Mouse (Mus musculus) G1E (cell line): Measurements from ENCODE around the gene Traip. TPM values are rescaled to one million over a fixed set of nuclear protein-coding genes. Genes with fewer than 3 reads are reported as not detected.

Experiments
- ATAC-seq: 2 replicates; pipeline ENCODE4 v1.8.0; 2016; ENCODE audit warnings: mild to moderate bottlenecking; ENCODE audit not compliant: insufficient number of reproducible peaks, poor library complexity, low FRiP score, severe bottlenecking; ENCODE audit errors: extremely low read depth
- DNase-seq: peaks from one replicate; pipeline ENCODE4 v3.0.0; 2012; ENCODE audit warnings: low spot score
- H3K27me3 ChIP-seq: 2 replicates; pipeline ENCODE4 v1.6.1; 2012; ENCODE audit warnings: mild to moderate bottlenecking, low read length, inconsistent platforms; ENCODE audit not compliant: insufficient read depth
- H3K36me3 ChIP-seq: replicated peaks from 2 replicates; pipeline ENCODE3; 2012; ENCODE audit warnings: mild to moderate bottlenecking, inconsistent platforms
- H3K4me1 ChIP-seq: 2 replicates; pipeline ENCODE4 v1.6.1; 2012; ENCODE audit warnings: low read depth, low read length, inconsistent platforms, mixed read lengths; ENCODE audit not compliant: insufficient read depth
- H3K4me3 ChIP-seq: 2 replicates; pipeline ENCODE4 v1.5.1; 2012; ENCODE audit warnings: low read depth, mild to moderate bottlenecking, inconsistent platforms, low read length, moderate library complexity, mixed read lengths
- H3K9me3 ChIP-seq: replicated peaks from 2 replicates; pipeline ENCODE4 v1.6.1; 2012; ENCODE audit warnings: inconsistent platforms
- CTCF ChIP-seq: IDR thresholded peaks from 2 replicates; pipeline ENCODE4 v1.5.1; 2012; ENCODE audit warnings: low read depth, low read length, inconsistent platforms, mixed read lengths
- GATA1 ChIP-seq: IDR thresholded peaks from 2 replicates; pipeline ENCODE4 v1.6.1; 2012; ENCODE audit warnings: borderline replicate concordance, low read length, inconsistent platforms, mixed read lengths
- GATA2 ChIP-seq: IDR thresholded peaks from 2 replicates; pipeline ENCODE4 v1.6.1; 2012; ENCODE audit warnings: low read depth, low read length, inconsistent platforms, borderline replicate concordance
- POLR2AphosphoS5 ChIP-seq: IDR thresholded peaks from 2 replicates; pipeline ENCODE4 v1.6.1; 2012; ENCODE audit warnings: low read depth, low read length, inconsistent platforms; ENCODE audit not compliant: insufficient replicate concordance
- TAL1 ChIP-seq: conservative IDR thresholded peaks from 2 replicates; pipeline ENCODE4 v1.6.1; 2012; ENCODE audit warnings: low read depth, low read length, inconsistent platforms, mixed read lengths
- polyA plus RNA-seq: library from polyadenylated mRNA; stranded (reverse); fragments of >175 nt; gene quantifications from 2 replicates; pipeline ENCODE4 v1.2.3, GENCODE M21; 2012
- total RNA-seq, 2 experiments: library from RNA; stranded (forward) in 1 of 2; stranded (reverse) in 1 of 2; fragments of 200-1000 nt in 1 of 2; fragments of >200 nt in 1 of 2; fragmentation: Nextera tagmentation in 1 of 2; gene quantifications; 2 replicates each; pipeline ENCODE4 v1.2.3; 2014 to 2017

The Traip gene
- total and polyA plus RNA-seq, 3 experiments = 10.7 to 28.7 (median 25.6) TPM

DNA sequence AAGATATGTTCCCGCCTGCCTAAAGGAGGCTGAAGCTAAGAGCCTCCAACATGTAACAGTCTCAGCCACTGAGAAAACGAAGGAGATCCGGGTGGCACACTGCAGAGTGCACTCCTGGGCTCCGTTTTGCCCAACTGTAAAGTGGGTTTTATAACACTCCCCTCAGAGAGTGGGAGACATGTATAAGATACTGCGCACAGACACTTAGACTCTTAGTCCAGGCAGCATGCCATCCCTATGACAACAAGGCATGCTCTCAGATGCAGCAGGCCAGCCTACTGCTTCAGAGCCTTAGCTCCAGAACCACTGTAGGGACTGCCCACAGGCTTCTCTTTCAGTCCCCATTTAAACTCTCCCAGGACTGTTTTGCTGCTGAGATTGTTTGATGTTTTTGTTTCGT lies 31.1 kb upstream of the Traip start:
- Histone ChIP-seq H3K4me1 (no peaks in the 10 kb centered on the region; the same call in 1 of the 2 replicates), H3K4me3 (no peak overlapping the region), H3K9me3 (no peaks in the 10 kb centered on the region), H3K27me3 (peaks cover 85% of the 10 kb centered on the region), H3K36me3 (no peaks in the 10 kb centered on the region)
- TF ChIP-seq GATA2 = no peak
- no peak for TF ChIP-seq POLR2AphosphoS5
- no peak for TF ChIP-seq TAL1
- no peak for TF ChIP-seq CTCF
- TF ChIP-seq GATA1 = no peak
- ATAC-seq (no peak), DNase-seq (no peak)

DNA sequence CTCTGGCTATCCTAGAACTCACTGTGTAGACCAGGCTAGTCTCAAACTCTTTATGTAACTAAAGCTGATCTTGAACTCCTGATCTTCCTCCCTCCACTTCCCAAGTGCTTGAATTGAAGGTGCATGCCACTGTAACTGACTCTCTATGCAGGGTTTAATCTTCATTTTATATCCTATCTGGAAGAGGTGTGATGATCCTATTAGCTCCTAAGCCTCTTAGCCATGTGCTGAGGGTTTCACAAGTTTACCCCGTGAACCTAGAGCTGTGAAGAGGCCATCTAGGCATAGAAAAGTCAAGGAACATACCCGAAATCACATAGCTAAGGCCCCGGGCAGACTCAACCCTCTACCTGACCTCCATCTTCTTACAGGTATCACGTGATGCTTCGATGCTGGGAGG lies 30.5 kb upstream of the Traip start:
- TF ChIP-seq GATA2 (no peak), POLR2AphosphoS5 (no peak), CTCF (no peak), GATA1 (no peak), TAL1 (no peak)
- no peaks in the 10 kb centered on the region; the same call in 1 of the 2 replicates for H3K4me1 ChIP-seq
- DNase-seq = no peak
- H3K36me3 ChIP-seq = no peaks in the 10 kb centered on the region
- H3K27me3 ChIP-seq = peaks cover 85% of the 10 kb centered on the region
- no peak for ATAC-seq
- H3K4me3 ChIP-seq = no peak overlapping the region
- H3K9me3 ChIP-seq = no peaks in the 10 kb centered on the region

DNA sequence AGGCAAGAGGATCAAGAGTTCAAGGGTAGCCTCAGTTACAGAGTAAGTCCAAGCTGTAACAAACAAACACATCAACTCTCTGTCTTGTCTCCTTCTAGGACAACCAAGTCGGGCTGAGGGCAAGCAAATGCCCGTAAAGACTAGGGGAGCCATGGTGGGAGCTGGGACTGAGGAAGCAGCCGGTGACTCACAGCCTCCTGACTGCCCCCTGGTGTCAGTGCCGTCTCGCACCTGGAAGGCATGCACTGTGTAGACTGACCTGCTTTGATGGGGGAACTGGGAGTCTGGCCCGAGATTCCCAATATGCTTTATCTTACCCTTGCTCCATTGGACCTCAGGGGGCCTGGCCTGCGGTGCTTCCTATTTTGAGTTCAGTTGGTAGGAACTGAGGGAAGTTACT lies 26.9 kb upstream of the Traip start:
- DNase-seq (peak; percentile 42), ATAC-seq (no peak)

DNA sequence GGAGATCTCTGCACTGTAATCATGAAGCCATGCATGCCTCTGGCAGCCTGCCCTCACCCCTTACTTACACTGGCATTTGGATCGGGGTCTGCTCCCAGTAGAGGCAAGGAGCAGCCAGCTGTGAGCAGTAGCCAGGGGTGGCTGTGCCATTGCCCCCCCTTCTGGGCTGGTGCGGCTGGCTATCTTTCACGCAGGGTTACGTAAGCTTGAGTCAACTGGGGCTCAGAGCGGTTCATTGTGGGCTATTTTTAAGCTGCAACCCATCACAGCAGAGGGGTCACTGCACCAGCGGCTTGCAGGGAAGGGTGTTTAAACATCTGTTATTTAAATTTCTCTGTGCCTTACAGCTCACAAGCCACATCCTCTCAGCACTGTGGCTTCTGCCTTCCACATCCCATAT lies 26.0 kb upstream of the Traip start:
- ATAC-seq (no peak), DNase-seq (no peak)
- Histone ChIP-seq H3K4me1 (no peaks in the 10 kb centered on the region; the same call in 1 of the 2 replicates), H3K27me3 (peaks cover 72% of the 10 kb centered on the region), H3K9me3 (no peaks in the 10 kb centered on the region), H3K4me3 (no peak overlapping the region), H3K36me3 (no peaks in the 10 kb centered on the region)
- no peak for TF ChIP-seq POLR2AphosphoS5
- TF ChIP-seq CTCF = no peak
- no peak for TF ChIP-seq TAL1
- TF ChIP-seq GATA2 = no peak

More for the DNA sequence above, 26.9 kb upstream of the Traip start:
- Histone ChIP-seq H3K4me1 (no peaks in the 10 kb centered on the region; the same call in 1 of the 2 replicates), H3K36me3 (no peaks in the 10 kb centered on the region), H3K9me3 (no peaks in the 10 kb centered on the region), H3K4me3 (no peak overlapping the region), H3K27me3 (peaks cover 72% of the 10 kb centered on the region)
- TF ChIP-seq POLR2AphosphoS5 (no peak), CTCF (peak; percentile 36; the same call in 1 of the 2 replicates)

DNA sequence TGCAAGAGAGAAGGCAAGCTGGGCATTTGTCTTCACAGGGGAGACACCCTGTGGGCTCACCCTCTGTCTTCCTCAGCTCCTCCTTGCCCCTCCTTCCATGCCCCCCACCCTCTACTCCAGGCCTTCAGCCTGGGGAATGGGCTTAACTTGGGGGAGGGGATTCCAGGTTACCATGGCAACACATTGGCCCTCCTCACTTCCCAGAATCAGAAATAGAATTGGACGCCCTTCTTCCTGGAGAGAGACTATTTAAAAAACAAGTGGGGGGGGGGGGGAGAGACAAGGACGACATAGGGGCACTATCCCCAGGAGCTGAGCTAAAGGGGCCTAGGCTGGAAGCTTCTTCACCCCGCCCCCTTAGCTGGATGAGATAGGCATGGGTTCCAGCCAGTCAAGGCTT lies 24.7 kb upstream of the Traip start:
- Histone ChIP-seq H3K27me3 (peaks cover 74% of the 10 kb centered on the region), H3K4me1 (no peaks in the 10 kb centered on the region; the same call in 1 of the 2 replicates), H3K9me3 (no peaks in the 10 kb centered on the region), H3K36me3 (no peaks in the 10 kb centered on the region), H3K4me3 (no peak overlapping the region)
- no peak for TF ChIP-seq GATA2
- no peak for TF ChIP-seq POLR2AphosphoS5
- TF ChIP-seq TAL1 = no peak
- TF ChIP-seq GATA1 = no peak
- no peak for TF ChIP-seq CTCF
- ATAC-seq = no peak
- DNase-seq = no peak

DNA sequence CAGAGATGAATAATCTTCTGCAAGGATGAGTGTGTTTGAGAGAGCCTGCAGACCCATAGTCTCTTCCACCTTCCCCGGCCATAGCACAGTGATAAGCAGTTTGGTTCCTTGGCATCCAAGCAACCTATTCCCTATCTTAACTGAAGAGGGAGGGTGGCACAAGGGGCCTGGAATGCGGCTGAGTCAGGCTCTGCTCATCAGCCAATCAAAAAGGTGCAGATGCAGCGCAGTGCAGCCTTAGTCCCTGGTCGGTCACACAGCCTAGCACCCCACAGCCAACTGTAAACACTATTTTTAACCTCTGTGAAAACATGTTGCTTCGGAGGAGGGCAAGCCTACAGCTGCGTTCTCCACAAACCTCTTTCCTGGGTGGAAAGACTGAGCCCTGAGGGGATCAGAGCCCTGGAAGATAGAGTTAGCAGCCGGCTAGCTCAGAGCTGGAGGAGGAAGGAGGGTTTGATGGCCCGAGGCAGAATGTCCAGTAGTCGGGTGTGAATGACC lies 23.0 kb upstream of the Traip start:
- TF ChIP-seq GATA2 (no peak), CTCF (no peak), POLR2AphosphoS5 (no peak), TAL1 (no peak), GATA1 (no peak)
- no peaks in the 10 kb centered on the region for H3K9me3 ChIP-seq
- no peaks in the 10 kb centered on the region; the same call in 1 of the 2 replicates for H3K4me1 ChIP-seq
- ATAC-seq (no peak), DNase-seq (no peak)
- H3K36me3 ChIP-seq = no peaks in the 10 kb centered on the region
- no peak overlapping the region for H3K4me3 ChIP-seq
- peaks cover 75% of the 10 kb centered on the region for H3K27me3 ChIP-seq

DNA sequence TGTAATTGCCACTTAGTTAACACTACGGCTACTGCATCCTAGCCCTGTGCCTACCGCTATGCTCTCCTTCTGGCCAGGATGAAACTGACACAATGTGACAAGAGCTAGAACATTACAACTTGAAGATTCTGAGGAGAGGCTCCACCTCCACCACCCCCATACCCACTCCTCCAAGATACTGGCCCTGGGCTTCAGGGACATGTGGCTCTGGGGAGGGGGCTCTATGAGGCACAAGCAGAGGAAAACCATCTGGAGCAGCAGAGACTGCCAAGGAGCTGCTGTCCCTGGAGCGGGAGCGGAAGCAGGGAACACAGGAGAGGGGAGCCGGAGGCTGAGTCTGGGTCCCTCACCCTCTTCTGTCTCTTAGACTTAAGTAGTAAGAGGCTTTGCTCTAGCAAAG lies 22.2 kb upstream of the Traip start:
- TF ChIP-seq POLR2AphosphoS5 (no peak), CTCF (no peak), GATA2 (no peak), GATA1 (no peak), TAL1 (no peak)
- peaks cover 80% of the 10 kb centered on the region for H3K27me3 ChIP-seq
- no peaks in the 10 kb centered on the region for H3K36me3 ChIP-seq
- no peaks in the 10 kb centered on the region for H3K9me3 ChIP-seq
- no peaks in the 10 kb centered on the region; the same call in 1 of the 2 replicates for H3K4me1 ChIP-seq
- H3K4me3 ChIP-seq = no peak overlapping the region
- no peak for DNase-seq
- no peak for ATAC-seq
